Mouse (Mus musculus): Measurements from ENCODE around the gene Anks1b.

The Anks1b gene

DNA sequence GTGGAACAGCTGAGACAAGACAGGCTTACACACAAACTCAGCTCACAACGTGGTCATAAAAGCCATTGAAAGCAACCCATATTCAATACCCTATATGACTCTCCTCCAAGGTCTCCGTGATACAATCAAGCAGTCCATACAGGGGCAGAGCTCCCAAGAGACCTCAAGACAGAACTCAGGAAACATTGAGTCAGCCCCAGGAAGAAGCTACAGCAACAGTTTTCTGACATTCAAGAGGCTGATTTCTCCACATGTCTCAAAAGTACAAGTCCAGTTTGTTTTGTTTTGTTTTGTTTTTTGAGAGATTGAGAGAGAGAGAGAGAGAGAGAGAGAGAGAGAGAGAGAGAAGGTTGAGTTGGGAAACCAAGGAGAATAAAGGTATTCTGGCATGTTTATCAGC lies 1100.8 kb downstream of the Anks1b start:
- no peak for DNase-seq

DNA sequence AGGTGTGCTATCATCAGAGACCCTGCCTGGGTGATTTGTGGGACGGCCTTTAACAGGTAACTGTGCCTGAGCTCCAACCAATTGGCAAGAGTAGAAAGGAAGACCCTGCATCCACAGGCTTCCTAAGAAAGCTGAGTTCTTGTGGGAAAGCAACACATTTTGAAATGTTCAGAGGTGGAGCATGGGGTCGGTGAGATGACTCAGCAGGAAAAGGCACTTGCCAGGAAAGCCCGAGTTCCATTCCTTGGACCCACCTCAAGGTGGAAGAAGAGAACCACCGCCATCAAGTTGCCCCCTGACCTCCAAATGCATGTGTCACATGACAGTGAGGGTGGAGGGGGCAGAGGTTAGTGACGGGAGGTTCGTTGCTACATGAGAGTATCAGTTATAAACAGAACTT lies 1101.2 kb downstream of the Anks1b start:
- DNase-seq, result no peak

DNA sequence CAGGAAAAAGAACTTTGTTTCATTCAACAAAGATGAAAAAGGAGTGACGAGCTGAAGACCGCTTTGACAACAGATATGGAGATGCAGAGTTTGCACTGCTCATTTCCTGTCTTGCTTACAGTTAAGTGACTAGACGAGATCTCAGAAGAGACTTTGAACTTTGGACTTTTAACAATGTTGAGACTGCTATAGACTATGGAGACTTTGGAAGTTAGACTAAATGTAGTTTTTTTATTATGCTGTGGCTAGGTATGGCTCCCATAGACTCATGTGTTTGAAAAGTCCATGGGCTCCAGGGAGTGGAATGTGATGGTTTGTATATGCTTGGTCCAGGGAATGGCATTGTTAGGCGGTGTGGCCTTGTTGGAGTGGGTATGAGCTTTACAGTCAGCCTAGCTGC lies 1108.5 kb downstream of the Anks1b start:
- DNase-seq, result no peak

DNA sequence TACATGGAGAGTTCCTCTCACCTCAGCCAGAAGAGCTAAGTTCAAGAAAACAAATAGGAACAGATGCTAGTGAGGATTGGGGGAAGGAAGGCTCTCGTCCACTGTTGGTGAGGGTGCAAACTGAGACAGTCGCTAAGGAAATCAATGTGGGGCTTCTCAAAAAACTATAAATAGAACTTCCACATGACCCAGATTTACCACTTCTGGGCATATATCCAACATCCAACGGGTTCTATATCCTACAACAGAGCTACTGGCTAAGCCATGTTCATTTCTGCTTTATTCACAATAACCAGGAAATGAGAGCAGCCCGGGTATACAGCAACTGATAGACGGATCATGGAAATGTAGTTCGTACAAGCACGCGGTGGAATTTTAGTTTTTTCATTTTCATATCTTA lies 1109.7 kb downstream of the Anks1b start:
- DNase-seq, result no peak

DNA sequence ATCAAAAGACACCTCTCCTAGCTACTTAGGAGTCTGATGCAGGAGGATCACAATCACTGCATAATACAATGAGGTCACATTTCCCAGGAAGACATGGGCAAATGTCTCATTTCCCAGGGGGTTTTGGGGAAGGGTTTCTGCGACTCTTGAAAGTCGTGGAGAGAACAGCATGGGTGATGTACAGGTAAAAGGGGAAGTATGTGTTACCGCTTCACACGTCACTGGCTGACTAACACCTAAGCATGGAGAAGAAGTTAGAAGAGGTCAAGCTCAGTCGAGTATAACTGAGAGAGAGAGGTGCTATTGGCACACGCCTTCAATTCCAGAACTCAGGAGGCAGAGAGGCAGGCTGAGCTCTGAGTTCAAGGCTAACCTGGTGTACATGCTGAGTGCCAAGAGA lies 1117.0 kb downstream of the Anks1b start:
- DNase-seq, result no peak

DNA sequence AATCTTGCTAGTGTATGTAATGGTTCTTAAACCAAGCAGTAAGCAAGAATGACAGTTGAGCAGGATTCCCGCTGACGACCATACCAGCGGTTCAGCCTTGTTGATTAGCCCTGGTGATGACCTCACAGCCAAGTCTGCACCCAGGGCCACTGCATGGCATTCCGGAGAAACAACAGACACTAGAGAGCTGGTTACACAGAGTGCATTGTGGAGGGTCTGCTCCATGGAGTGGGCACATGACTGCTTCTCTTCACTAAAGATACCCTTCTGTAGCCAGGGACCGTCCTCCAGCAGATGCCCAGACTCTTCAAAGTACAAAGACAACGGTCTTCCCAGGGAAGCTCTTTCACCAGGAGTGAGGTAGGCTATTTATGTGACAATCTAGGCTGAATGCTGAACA lies 1118.9 kb downstream of the Anks1b start:
- no peak for DNase-seq

DNA sequence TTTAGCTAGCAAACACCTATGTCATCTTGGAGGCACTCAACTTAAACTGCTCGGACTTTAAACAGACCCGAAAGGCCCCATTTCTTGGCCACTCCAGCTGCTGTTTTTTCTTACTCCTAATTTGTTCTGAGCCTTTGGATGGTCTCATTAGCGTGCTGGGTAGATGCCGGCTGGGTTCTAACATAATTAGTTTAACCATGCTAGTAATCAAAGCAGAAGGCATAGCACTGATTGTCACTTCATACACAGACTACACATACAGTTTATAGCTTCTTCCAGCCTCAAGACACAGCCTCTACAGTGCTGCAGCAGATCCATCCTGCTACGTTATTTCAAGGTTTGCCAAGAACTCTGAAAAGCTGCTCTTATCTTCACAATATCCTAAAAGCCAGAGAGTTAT lies 1120.6 kb downstream of the Anks1b start:
- no peak for DNase-seq

DNA sequence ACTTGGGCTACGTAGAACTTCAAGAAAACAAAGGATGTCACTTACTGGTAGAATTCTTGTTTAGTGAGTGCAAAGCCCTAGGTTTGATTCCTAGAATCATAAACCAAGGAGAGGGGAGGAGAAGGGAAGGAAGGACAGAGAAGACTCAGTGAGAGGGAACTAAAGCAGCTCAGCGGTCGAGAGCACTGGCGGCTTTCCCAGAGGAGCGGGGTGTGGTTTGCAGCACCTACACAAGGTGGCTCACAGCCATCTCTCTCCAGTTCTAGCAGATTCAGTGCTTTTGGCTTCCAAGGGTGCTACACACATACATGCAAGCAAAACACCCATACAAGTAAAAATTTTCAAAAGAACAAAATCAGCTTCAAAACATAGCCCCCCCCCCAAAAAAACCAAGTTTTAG lies 1126.6 kb downstream of the Anks1b start:
- DNase-seq, result no peak

DNA sequence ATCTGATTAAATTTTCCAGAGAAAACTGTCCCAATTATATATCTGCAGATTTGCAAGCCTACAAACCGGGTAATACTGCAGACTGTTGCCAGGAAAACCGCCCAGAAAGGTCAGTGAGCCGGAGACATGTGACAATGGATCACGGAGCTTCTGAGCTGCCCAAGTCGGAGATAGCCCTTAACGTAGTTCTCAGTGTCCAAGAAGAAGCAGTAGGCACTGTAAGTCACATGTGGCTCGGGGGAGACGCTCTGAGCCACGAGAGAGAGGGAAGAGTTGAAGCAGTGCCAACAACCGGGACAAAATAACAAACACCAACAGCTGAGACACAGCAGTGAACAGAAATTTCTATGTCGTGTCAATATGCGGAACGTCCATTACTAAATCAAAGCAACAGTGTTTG lies 1128.1 kb downstream of the Anks1b start:
- DNase-seq, result peak; percentile 26

DNA sequence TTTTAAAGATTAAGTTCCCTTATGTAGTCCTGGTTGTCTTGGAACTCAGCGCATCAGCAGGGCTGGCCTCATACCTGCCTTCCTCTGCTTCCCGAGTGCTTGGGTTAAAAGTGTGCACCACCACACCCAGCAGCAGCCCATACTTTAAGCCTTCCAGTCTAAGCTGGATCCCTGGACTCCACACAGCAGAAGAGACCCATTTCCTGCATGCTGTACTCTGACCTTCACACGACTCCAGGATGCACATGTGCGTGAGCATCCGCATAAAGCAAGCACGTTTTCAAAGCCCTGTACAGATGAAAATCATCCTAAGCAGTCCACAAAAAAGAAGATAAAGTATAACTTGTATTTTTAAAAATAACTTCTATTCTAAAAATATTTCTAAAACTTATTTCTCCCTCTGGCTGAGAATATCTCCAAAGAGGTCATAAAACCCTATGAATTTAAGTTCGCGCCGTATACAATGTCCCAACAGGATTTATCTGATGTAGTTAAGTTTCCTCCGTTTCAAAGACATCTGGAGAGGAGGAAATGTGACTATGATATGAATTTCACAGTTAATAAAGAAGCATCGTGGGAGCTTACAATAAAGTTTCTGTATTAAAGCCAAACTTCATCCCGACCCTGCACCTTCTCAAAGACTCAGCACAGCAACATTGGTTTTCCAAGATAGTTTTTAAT lies 1132.7 kb downstream of the Anks1b start:
- no peak for DNase-seq
